Mouse (Mus musculus) limb, embryonic 10.5 days (tissue): Measurements from ENCODE around the gene Gm15319. TPM values are rescaled to one million over a fixed set of nuclear protein-coding genes. Genes with fewer than 3 reads are reported as not detected.
A peak's percentile ranks its signal among the peaks of the same experiment; 100 is the strongest.
"Not testable (repeated sequence)": the region's sequence is repeated elsewhere in the genome, so short reads cannot be mapped to it uniquely, and the experiment has no call there.

ENCODE experiments used
- DNase-seq: peaks from one replicate; pipeline ENCODE4 v3.0.0-alpha.2; 2017; ENCODE audit warnings: low spot score
- H3K27ac ChIP-seq: fragments of 300-500 bp; sonication (generic); 2 replicates; pipeline ENCODE4 v1.5.1; 2016; ENCODE audit warnings: mild to moderate bottlenecking
- H3K27me3 ChIP-seq: fragments of 300-500 bp; sonication (generic); 2 replicates; pipeline ENCODE4 v1.6.1; 2016; ENCODE audit warnings: low read depth, mild to moderate bottlenecking; ENCODE audit not compliant: poor library complexity, severe bottlenecking
- H3K36me3 ChIP-seq: fragments of 300-500 bp; sonication (generic); 2 replicates; pipeline ENCODE4 v1.6.1; 2016; ENCODE audit warnings: mild to moderate bottlenecking, moderate library complexity
- H3K4me1 ChIP-seq: fragments of 300-500 bp; sonication (generic); 2 replicates; pipeline ENCODE4 v1.6.1; 2016
- H3K4me3 ChIP-seq: fragments of 300-500 bp; sonication (generic); 2 replicates; pipeline ENCODE4 v1.5.1; 2016; ENCODE audit warnings: mild to moderate bottlenecking, moderate library complexity
- H3K9me3 ChIP-seq: fragments of 300-500 bp; sonication (generic); replicated peaks from 2 replicates; pipeline ENCODE4 v1.6.1; 2016; ENCODE audit warnings: mild to moderate bottlenecking
- WGBS: fragments of 180-500 bp; shearing (Covaris S2); methylation state at CpG from one replicate; pipeline ENCODE4 v1.1.7; 2016; 5-methylcytosine and 5-hydroxymethylcytosine counted together
- polyA plus RNA-seq: library from polyadenylated mRNA; unstranded; fragments of >200 nt; fragmentation: Nextera tagmentation; extraction: Ambion mirVana; gene quantifications from 2 replicates; pipeline ENCODE4 v1.2.1, GENCODE M21; 2016

Gene Gm15319
- polyA plus RNA-seq: not detected in 2 replicates

GRCm38 (mm10) chr8:20363110-20363509 lies at the start of gene Gm15319:
Gene Gm15319 (minus strand): TSS chr8:20363210.
- WGBS: no CpG with 5 or more reads among the region's 2 CpGs

GRCm38 (mm10) chr8:20410355-20410754 lies 47.3 kb upstream of the Gm15319 start:
- 88% methylated on average over 1 of the region's 3 CpGs for whole genome bisulfite sequencing
- not testable (repeated sequence) for DNase-seq

More at GRCm38 (mm10) chr8:20363110-20363509, at the start of gene Gm15319:
- not testable (repeated sequence) for H3K9me3 ChIP-seq, H3K27ac ChIP-seq, H3K27me3 ChIP-seq, DNase-seq, H3K4me1 ChIP-seq, H3K36me3 ChIP-seq, H3K4me3 ChIP-seq

DNA sequence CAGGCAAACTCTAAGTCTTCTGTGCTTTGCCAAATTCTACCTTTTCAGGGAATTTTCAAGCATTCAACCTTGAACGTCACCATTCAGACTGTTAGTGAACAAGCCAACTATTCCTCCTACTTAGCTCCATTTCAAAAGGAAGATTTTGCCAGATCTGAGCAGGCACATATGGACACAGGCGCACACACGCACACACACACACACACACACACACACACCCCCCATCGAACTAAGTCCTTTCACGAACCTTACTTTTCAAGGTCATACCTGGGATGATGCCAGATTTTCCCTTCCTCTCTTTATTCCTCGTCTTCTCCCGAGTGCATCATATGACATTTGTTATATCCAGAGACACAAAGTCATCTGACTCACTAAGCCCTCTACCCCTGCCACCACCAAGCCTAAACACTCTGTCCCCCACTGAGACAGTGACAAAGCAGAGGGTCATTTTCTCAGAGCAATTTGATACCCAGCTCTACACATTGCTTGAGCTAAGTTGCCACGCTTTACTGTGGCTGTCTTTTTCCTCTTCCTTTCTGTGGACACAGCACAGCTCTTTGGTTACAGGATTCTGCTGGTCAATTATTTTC lies 45.5 kb upstream of the Gm15319 start:
- DNase-seq: peak; percentile 11
- H3K4me1 ChIP-seq, H3K27me3 ChIP-seq, H3K4me3 ChIP-seq, H3K27ac ChIP-seq, H3K9me3 ChIP-seq, H3K36me3 ChIP-seq: not testable (repeated sequence)
- WGBS: 92% methylated on average over 8 of the region's 8 CpGs

More at GRCm38 (mm10) chr8:20410355-20410754, 47.3 kb upstream of the Gm15319 start:
- not testable (repeated sequence) for H3K4me3 ChIP-seq, H3K36me3 ChIP-seq, H3K27me3 ChIP-seq, H3K4me1 ChIP-seq, H3K9me3 ChIP-seq, H3K27ac ChIP-seq

DNA sequence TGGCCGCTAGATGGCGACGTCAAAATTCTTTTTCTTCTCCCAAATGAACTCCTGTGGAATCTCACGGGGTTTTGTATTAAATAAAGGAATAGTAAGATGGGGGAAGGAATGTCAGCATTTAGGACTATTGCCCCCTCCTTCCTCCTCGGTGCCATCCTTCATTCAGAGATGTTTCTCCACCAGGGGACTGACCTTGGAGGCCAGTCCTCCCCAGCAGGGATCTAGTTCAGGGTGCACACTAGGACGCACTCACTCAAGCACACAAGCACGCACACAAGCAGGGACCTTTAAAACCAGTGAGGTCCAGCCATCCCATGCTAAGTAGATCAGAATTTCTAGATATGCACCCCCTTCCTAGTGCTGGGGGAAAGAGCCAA lies 26.3 kb upstream of the Gm15319 start:
- H3K27me3 ChIP-seq, H3K4me3 ChIP-seq, DNase-seq, H3K36me3 ChIP-seq, H3K4me1 ChIP-seq, H3K9me3 ChIP-seq, H3K27ac ChIP-seq: not testable (repeated sequence)
- WGBS: 38% methylated on average over 6 of the region's 7 CpGs

GRCm38 (mm10) chr8:20388706-20389362 lies 25.8 kb upstream of the Gm15319 start:
- not testable (repeated sequence) for H3K4me1 ChIP-seq, H3K9me3 ChIP-seq, H3K27me3 ChIP-seq, H3K27ac ChIP-seq, H3K4me3 ChIP-seq, H3K36me3 ChIP-seq, DNase-seq
- WGBS: 58% methylated on average over 4 of the region's 7 CpGs

DNA sequence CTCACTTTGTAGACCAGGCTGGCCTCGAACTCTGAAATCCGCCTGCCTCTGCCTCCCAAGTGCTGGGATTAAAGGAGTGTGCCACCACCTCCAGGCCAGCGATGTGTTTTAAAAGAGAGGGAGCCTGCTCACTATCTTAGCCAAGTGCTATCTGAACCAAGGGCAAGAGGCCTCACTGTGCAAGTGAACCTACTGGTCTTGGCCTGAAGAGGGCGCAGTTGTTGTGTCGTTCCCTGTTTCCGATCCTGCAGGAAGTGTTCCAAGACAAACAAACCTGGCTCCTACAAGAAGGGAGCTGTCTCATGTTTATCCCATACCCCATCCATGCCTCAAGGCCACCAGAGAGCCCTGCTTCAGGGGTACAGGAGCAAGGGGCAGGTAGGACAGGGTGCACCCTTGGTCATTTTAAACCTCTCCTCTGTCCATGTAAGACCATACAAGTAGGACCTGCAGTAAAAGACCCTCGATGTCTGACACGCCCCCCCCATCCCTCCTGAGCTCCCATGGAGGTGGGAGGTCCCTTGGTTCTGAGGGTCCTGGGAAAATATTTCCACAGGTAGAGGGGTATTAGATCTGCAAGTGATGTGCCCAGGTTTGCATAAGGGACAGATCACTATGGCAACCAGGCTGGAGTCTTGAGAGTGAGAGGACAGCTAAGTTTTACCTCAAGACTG lies 24.2 kb upstream of the Gm15319 start:
- not testable (repeated sequence) for DNase-seq, H3K4me3 ChIP-seq, H3K9me3 ChIP-seq, H3K36me3 ChIP-seq, H3K27ac ChIP-seq, H3K27me3 ChIP-seq, H3K4me1 ChIP-seq
- WGBS: 90% methylated on average over 2 of the region's 8 CpGs

DNA sequence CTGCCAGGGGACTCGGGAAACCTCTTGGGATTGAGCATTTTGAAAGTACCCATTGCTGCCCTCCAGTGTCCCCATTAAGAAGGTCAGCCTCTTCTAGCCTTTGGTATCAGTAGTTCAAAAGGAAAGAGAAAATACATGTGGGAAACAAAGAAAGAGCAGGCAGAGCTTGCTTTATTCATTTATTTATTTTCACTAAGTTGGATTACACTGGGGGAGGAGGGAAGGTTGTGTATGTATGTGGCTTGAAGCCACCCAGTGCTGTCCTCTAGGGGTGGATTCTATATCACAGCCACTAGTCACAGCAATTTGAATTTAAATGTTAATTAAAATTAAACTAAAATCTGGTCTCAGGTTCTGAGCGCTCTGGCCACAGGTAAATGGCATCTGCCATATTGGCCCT lies 22.0 kb upstream of the Gm15319 start:
- not testable (repeated sequence) for DNase-seq, H3K9me3 ChIP-seq, H3K4me1 ChIP-seq, H3K36me3 ChIP-seq, H3K27ac ChIP-seq, H3K4me3 ChIP-seq, H3K27me3 ChIP-seq
- WGBS: 71% methylated on average over 1 of the region's 2 CpGs

DNA sequence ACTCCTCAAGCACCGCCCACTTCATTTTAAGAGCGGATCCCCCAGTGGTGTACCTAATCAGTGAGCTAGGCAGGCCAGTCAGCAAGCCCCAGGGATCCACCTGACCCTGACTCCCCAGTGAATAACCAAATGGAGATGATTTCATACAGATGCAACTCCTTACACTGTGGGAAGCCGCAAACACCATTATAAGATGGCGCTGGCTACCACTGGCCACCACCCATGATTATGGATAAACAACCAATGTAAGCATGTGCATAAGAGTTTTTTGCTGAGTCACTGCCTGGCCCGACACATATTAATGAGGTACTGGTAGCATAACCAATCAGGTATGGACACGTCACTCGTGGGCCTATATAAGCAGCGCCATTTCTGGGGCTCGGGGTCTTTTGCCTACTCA lies 21.1 kb upstream of the Gm15319 start:
- H3K27ac ChIP-seq, H3K27me3 ChIP-seq, H3K36me3 ChIP-seq, DNase-seq, H3K4me1 ChIP-seq, H3K4me3 ChIP-seq, H3K9me3 ChIP-seq: not testable (repeated sequence)
- WGBS: 96% methylated on average over 9 of the region's 9 CpGs

DNA sequence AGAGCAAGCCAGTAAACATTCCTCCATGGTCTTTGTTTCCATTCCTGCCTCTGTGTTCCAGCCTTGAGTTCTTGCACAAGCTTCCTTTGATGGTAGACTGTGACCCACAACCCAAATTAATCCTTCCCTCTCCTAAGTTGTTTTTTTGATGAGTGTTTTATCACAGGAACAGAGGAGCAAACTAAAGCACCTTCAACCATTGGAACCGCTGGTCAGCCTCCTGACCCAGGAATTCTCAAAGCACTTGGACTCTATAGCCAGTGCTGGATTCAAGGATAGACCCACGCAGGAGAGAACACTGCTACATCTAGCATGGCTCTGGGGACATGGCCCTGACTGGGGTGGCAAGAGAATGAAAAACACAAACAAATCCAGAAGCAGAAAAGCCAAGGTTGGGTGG lies 19.1 kb upstream of the Gm15319 start:
- H3K4me1 ChIP-seq, DNase-seq: not testable (repeated sequence)

GRCm38 (mm10) chr8:20381637-20382036 lies 18.6 kb upstream of the Gm15319 start:
- not testable (repeated sequence) for H3K27ac ChIP-seq, DNase-seq, H3K9me3 ChIP-seq, H3K4me3 ChIP-seq, H3K4me1 ChIP-seq, H3K36me3 ChIP-seq, H3K27me3 ChIP-seq
- 93% methylated on average over 2 of the region's 3 CpGs for WGBS

More for the DNA sequence above, 19.1 kb upstream of the Gm15319 start:
- not testable (repeated sequence) for H3K27me3 ChIP-seq, H3K27ac ChIP-seq, H3K4me3 ChIP-seq, H3K36me3 ChIP-seq, H3K9me3 ChIP-seq
- WGBS: 81% methylated on average over 2 of the region's 2 CpGs

GRCm38 (mm10) chr8:20381239-20381620 lies 18.2 kb upstream of the Gm15319 start:
- DNase-seq, H3K27ac ChIP-seq, H3K27me3 ChIP-seq, H3K36me3 ChIP-seq, H3K4me1 ChIP-seq, H3K4me3 ChIP-seq, H3K9me3 ChIP-seq: not testable (repeated sequence)
- 92% methylated on average over 1 of the region's 5 CpGs for WGBS

- DNase-seq, H3K27me3 ChIP-seq, H3K27ac ChIP-seq, H3K9me3 ChIP-seq, H3K36me3 ChIP-seq, H3K4me3 ChIP-seq, H3K4me1 ChIP-seq: not testable (repeated sequence)
- 84% methylated on average over 7 of the region's 7 CpGs for WGBS
Measured at GRCm38 (mm10) chr8:20380590-20381238, 17.7 kb upstream of the Gm15319 start.
